Mouse (Mus musculus) G1E (cell line): ENCODE results near the gene Psmb6.

ENCODE experiments used
- CTCF ChIP-seq: IDR thresholded peaks from 2 replicates; pipeline ENCODE4 v1.5.1; 2012; ENCODE audit warnings: low read depth, low read length, inconsistent platforms, mixed read lengths
- GATA1 ChIP-seq: IDR thresholded peaks from 2 replicates; pipeline ENCODE4 v1.6.1; 2012; ENCODE audit warnings: borderline replicate concordance, low read length, inconsistent platforms, mixed read lengths
- TAL1 ChIP-seq: conservative IDR thresholded peaks from 2 replicates; pipeline ENCODE4 v1.6.1; 2012; ENCODE audit warnings: low read depth, low read length, inconsistent platforms, mixed read lengths

GRCm38 (mm10) chr11:70540928-70541327 lies 15.8 kb downstream of the Psmb6 start:
- TF ChIP-seq TAL1, result no peak
- TF ChIP-seq CTCF, result no peak
- TF ChIP-seq GATA1, result no peak
